Mouse (Mus musculus) thymus, postnatal 14 days (tissue): ENCODE data around the gene Slc37a1.
A peak's percentile ranks its signal among the peaks of the same experiment; 100 is the strongest.
"Not testable (repeated sequence)": the region's sequence is repeated elsewhere in the genome, so short reads cannot be mapped to it uniquely, and the experiment has no call there.

Experiments
- DNase-seq: peaks from one replicate; pipeline ENCODE4 v3.0.0; 2021

The Slc37a1 gene

GRCm38 (mm10) chr17:31321425-31321824 is 34.8 kb downstream of the Slc37a1 start:
- DNase-seq, result no peak

GRCm38 (mm10) chr17:31322446-31322845 is 35.9 kb downstream of the Slc37a1 start:
- DNase-seq, result peak; percentile 39

- no peak for DNase-seq
These were observed 36.8 kb downstream of the Slc37a1 start for GRCm38 (mm10) chr17:31323379-31323778.

GRCm38 (mm10) chr17:31324227-31324626 is 37.6 kb downstream of the Slc37a1 start:
- DNase-seq, result no peak

GRCm38 (mm10) chr17:31325451-31326219 is 39.0 kb downstream of the Slc37a1 start:
- peak; percentile 80 for DNase-seq

- DNase-seq, result peak; percentile 46
These were observed 39.7 kb downstream of the Slc37a1 start for GRCm38 (mm10) chr17:31326220-31326852.

- DNase-seq, result peak; percentile 35
These were observed 41.9 kb downstream of the Slc37a1 start for GRCm38 (mm10) chr17:31328466-31328865.

- peak; percentile 66 for DNase-seq
These were observed 44.0 kb downstream of the Slc37a1 start for GRCm38 (mm10) chr17:31330622-31331021.

- no peak for DNase-seq
These were observed 44.7 kb downstream of the Slc37a1 start for GRCm38 (mm10) chr17:31331273-31331672.

GRCm38 (mm10) chr17:31331920-31332319 is 45.3 kb downstream of the Slc37a1 start:
- no peak for DNase-seq

GRCm38 (mm10) chr17:31332333-31332732 is 45.7 kb downstream of the Slc37a1 start:
- no peak for DNase-seq

- DNase-seq, result no peak
These were observed 48.1 kb downstream of the Slc37a1 start for GRCm38 (mm10) chr17:31334509-31335260.

GRCm38 (mm10) chr17:31335344-31336080 is 48.9 kb downstream of the Slc37a1 start:
- no peak for DNase-seq

- DNase-seq, result no peak
These were observed 53.2 kb downstream of the Slc37a1 start for GRCm38 (mm10) chr17:31339769-31340168.

- no peak for DNase-seq
These were observed 55.6 kb downstream of the Slc37a1 start for GRCm38 (mm10) chr17:31342191-31342590.

- DNase-seq, result peak; percentile 83
These were observed 57.7 kb downstream of the Slc37a1 start for GRCm38 (mm10) chr17:31344172-31344801.

GRCm38 (mm10) chr17:31344816-31345215 is 58.2 kb downstream of the Slc37a1 start:
- DNase-seq, result no peak

- no peak for DNase-seq
These were observed 61.5 kb downstream of the Slc37a1 start for GRCm38 (mm10) chr17:31348129-31348528.

GRCm38 (mm10) chr17:31349388-31349787 is 62.8 kb downstream of the Slc37a1 start:
- no peak for DNase-seq

- no peak for DNase-seq
These were observed 65.4 kb downstream of the Slc37a1 start for GRCm38 (mm10) chr17:31351984-31352383.

GRCm38 (mm10) chr17:31353255-31353654 is 66.7 kb downstream of the Slc37a1 start:
- no peak for DNase-seq

GRCm38 (mm10) chr17:31354684-31355083 is 68.1 kb downstream of the Slc37a1 start:
- DNase-seq, result not testable (repeated sequence)
